Mouse (Mus musculus): ENCODE measurements at regions not wholly inside any gene's neighbourhood (a gene's known extent, or its start where the extent isn't known, plus 50 kb on each side); places are given as distances from the start of the nearest gene placed in this dataset.

DNA sequence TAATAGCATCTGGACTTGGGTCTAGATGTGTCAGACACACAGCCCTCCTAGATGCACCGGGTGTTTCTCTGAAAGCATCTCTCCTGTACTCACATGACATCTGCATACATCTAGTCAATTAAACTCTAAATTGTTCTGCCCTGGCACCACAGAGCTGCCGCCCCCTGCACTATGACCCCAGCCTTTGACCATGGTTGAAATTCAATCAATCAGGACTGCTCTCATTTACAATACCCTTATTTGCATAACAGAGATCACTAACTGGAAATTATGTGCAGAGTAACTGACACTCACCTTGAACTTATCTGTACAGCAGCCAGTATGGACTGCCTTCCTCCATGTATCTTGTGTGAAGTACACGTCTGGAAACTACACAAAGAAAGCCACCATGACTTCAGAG, 193.5 kb upstream of the Arpp21 start:
- no peak overlapping the region for H3K4me3 ChIP-seq (replicated peaks)
- no peaks in the 10 kb centered on the region for H3K27me3 ChIP-seq
- ATAC-seq: no peak
- no peak overlapping the region for H3K27ac ChIP-seq
- no peak overlapping the region for H3K4me2 ChIP-seq (replicated peaks)
- no peak overlapping the region for H3K9ac ChIP-seq (replicated peaks)
- no peaks in the 10 kb centered on the region for H3K4me1 ChIP-seq (replicated peaks)
- H3K9me3 ChIP-seq: no peaks in the 10 kb centered on the region
- no peaks in the 10 kb centered on the region for H3K36me3 ChIP-seq
- 69% methylated on average over 3 of the region's 3 CpGs for WGBS

DNA sequence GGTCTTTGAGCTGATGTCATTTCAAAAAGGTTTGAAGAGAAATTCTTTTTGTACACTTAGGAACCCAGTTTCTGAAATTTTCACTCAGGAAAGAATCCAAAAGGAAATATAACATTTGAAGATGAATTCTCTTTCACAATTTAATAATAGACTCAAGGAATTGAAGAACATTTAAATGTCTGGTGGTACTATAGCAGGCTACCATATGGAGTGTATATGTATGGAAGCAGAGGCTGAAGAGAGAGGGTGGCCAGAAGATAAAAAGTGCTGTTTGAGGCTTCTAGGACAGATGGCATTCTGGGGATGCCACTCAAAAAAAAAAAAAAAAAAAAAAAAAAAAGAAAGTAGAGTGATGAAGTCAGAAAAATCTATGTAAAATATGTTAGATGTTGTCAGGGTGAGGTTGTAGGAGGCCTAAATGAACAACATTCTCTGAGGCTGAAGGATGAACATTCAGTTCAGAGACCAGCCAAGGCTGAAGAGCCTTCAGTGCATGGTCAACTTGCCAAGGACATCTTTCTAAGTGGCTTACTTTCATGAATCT, 170.1 kb upstream of the Arpp21 start:
- no peaks in the 10 kb centered on the region for H3K27me3 ChIP-seq
- H3K9ac ChIP-seq (replicated peaks): no peak overlapping the region
- H3K4me3 ChIP-seq (replicated peaks): no peak overlapping the region
- H3K4me2 ChIP-seq (replicated peaks): no peak overlapping the region
- H3K27ac ChIP-seq: no peak overlapping the region
- no peaks in the 10 kb centered on the region for H3K36me3 ChIP-seq
- no peak for ATAC-seq
- no peaks in the 10 kb centered on the region for H3K4me1 ChIP-seq (replicated peaks)
- no peaks in the 10 kb centered on the region for H3K9me3 ChIP-seq

DNA sequence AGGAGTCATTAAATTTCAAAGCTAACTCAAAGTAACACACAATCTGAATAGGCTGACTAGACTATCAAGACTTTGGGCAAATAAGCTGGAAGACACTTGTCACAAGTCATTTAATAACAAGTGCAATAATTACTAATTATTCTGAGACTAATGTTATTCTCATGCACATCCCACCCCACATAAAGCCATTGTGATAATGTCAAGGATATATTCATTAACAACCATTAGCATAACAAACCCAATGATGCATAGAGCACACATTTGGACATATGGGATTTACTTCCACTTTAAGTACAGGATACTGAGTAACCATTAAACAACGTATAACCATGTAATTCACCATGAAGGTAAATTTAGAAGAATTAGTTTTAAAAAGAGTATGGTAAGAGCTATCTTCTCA, 135.0 kb upstream of the Arpp21 start:
- H3K4me2 ChIP-seq (replicated peaks): no peak overlapping the region
- 61% methylated on average over 1 of the region's 1 CpGs for WGBS
- no peaks in the 10 kb centered on the region for H3K36me3 ChIP-seq
- no peak for ATAC-seq
- no peaks in the 10 kb centered on the region for H3K9me3 ChIP-seq
- H3K4me1 ChIP-seq (replicated peaks): no peaks in the 10 kb centered on the region
- no peak overlapping the region for H3K4me3 ChIP-seq (replicated peaks)
- no peaks in the 10 kb centered on the region for H3K27me3 ChIP-seq
- no peak overlapping the region for H3K27ac ChIP-seq
- H3K9ac ChIP-seq (replicated peaks): no peak overlapping the region

DNA sequence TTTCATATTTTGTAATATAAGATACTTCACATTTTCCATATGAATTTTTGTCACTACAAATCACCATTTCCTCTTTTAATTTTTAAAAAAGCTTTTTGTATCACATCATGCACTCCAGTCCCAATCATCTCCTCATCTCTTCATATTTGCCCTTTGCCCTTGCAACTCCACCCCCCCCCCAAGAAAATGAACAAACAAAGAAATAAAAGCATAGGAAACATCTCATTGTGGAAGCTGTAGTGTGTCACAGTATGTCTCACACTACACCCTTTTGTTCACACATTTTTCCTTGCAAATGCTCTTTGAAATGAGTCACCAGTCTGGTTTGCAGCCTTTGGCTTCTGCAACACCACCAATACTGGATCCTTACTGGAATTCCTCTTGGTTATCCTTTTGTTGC, 131.6 kb upstream of the Arpp21 start:
- H3K36me3 ChIP-seq: no peaks in the 10 kb centered on the region
- no peaks in the 10 kb centered on the region for H3K27me3 ChIP-seq
- no peak overlapping the region for H3K4me2 ChIP-seq (replicated peaks)
- ATAC-seq: no peak
- H3K27ac ChIP-seq: no peak overlapping the region
- no peaks in the 10 kb centered on the region for H3K9me3 ChIP-seq
- H3K4me3 ChIP-seq (replicated peaks): no peak overlapping the region
- H3K9ac ChIP-seq (replicated peaks): no peak overlapping the region
- H3K4me1 ChIP-seq (replicated peaks): no peaks in the 10 kb centered on the region

DNA sequence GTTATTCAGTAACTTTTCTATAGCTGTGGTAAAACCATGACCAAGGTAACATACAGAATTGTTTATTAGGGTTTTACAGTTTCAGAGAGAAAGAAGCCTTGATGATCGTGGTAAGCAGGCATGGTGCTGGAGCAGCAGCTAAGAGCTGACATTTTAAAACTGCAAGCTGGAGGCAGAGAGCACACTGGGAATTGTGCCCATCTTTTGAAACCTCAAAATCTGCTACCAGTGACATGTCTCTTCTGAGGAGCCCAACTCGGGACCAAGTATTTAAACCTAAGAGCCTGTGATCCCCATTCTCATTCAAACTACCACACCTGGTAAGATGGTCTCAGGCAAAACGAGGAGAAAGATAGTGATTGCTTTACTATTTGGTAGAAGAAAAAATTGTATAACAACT, 125.6 kb upstream of the Arpp21 start:
- 84% methylated on average over 3 of the region's 3 CpGs for WGBS
- H3K9me3 ChIP-seq: no peaks in the 10 kb centered on the region
- no peaks in the 10 kb centered on the region for H3K27me3 ChIP-seq
- peaks cover 12% of the 10 kb centered on the region for H3K4me1 ChIP-seq (replicated peaks)
- no peak overlapping the region for H3K4me2 ChIP-seq (replicated peaks)
- H3K9ac ChIP-seq (replicated peaks): no peak overlapping the region
- no peak overlapping the region for H3K4me3 ChIP-seq (replicated peaks)
- H3K27ac ChIP-seq: no peak overlapping the region
- H3K36me3 ChIP-seq: no peaks in the 10 kb centered on the region
- no peak for ATAC-seq

DNA sequence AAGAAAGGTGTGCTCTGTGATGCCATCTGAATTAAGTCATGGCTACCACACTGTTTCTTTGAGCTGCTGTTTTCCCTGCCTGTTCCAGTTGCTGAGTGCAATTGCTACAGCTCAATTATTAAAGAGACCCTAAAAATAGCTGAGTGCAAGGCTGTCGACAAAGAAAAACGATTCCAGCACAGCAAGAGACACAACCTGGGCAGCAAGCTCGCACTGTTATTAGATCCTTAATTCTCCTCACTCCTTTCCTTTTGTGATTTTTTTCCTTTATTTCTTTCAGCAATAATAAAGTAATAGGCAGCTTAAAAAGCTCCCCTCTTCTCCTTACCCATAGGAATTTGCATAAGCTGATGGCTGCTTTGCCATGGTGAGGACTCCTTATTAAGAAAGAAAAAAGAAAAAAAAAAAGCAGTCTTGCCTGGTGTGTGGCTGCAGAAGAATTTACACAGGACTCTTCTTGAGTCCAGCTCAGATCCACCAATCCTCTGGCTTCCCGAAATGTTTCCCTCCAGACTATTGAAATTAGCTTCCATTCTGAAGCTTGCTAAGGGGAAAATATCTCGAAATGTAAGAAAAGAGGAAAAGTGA, 123.1 kb upstream of the Arpp21 start:
- ATAC-seq: 0 out of 2 replicates have a peak, but pooled peaks have one; percentile 43
- H3K4me1 ChIP-seq (replicated peaks): peaks cover 12% of the 10 kb centered on the region
- H3K27me3 ChIP-seq: no peaks in the 10 kb centered on the region
- peak overlapping the region; percentile 60 for H3K27ac ChIP-seq
- no peaks in the 10 kb centered on the region for H3K9me3 ChIP-seq
- no peaks in the 10 kb centered on the region for H3K36me3 ChIP-seq
- H3K9ac ChIP-seq (replicated peaks): no peak overlapping the region
- WGBS: 29% methylated on average over 5 of the region's 5 CpGs
- H3K4me2 ChIP-seq (replicated peaks): no peak overlapping the region
- no peak overlapping the region for H3K4me3 ChIP-seq (replicated peaks)

DNA sequence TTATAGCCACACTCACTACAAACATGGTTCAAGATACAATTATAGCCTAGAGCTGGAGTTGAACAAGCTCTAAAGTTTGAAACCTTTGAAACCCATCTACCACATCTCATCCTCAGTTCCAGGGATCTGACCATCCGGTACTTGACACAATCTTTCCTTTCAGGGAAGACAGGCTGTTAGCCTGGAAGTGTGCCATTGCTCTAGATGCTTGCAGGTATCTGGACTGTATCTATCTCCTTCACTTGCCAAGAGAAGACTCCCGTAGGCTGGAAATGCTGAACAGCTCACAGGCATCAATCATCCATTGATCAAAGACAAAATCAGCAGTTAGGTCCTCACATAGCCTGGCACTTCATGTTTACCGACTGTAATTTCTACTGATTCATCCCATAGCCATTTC, 117.5 kb upstream of the Arpp21 start:
- Histone ChIP-seq H3K9ac (replicated peaks) (no peak overlapping the region), H3K36me3 (no peaks in the 10 kb centered on the region), H3K9me3 (no peaks in the 10 kb centered on the region), H3K27me3 (no peaks in the 10 kb centered on the region), H3K4me3 (replicated peaks) (no peak overlapping the region), H3K4me1 (replicated peaks) (0 out of 2 replicates have a peak, but pooled peaks cover 1% of the 10 kb centered on the region), H3K4me2 (replicated peaks) (no peak overlapping the region), H3K27ac (no peak overlapping the region)
- WGBS: 89% methylated on average over 3 of the region's 3 CpGs
- no peak for ATAC-seq

DNA sequence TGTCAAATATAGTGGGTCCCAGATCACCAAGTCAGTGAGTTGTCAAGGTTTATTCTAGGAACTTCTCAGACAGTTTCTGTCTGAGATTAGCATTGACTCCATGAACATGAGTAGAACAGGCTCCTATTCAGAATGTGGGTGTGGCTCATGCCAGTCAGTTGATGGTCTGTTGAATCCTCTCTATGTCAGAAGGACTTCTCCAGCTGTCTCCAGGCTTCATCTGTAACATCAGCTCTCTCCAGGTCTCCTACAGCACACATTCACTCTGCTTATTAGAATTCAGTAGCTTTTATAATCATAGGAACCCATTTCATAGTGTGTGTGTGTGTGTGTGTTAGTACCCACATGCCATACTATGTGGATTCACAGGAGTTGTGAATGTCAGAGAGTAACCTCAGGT, 113.2 kb upstream of the Arpp21 start:
- Histone ChIP-seq H3K9me3 (no peaks in the 10 kb centered on the region), H3K4me2 (replicated peaks) (no peak overlapping the region), H3K36me3 (no peaks in the 10 kb centered on the region), H3K4me1 (replicated peaks) (no peaks in the 10 kb centered on the region), H3K27ac (no peak overlapping the region), H3K9ac (replicated peaks) (no peak overlapping the region), H3K27me3 (no peaks in the 10 kb centered on the region), H3K4me3 (replicated peaks) (no peak overlapping the region)
- ATAC-seq: no peak

DNA sequence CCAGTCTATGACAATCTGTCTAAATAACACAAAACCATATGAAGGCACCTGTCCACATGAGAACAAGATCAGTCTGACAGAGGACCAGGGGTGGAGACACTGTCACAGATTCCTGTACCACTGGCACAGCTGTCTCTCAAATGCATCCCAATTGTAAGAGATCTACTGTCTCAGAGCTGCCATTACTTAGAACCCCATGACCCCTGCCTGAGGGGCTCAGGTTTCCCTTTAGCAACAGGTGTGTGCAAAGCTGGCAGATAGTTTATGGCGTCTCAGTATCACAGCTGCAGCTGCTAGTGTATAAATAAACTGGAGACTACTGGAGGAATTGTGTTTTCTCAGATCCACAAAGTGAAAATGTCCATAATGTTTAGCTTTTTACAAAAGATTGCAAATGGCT, 109.1 kb upstream of the Arpp21 start:
- Histone ChIP-seq H3K9me3 (no peaks in the 10 kb centered on the region), H3K36me3 (no peaks in the 10 kb centered on the region), H3K27me3 (no peaks in the 10 kb centered on the region), H3K4me3 (replicated peaks) (no peak overlapping the region), H3K4me1 (replicated peaks) (no peaks in the 10 kb centered on the region), H3K4me2 (replicated peaks) (no peak overlapping the region), H3K27ac (no peak overlapping the region), H3K9ac (replicated peaks) (no peak overlapping the region)
- ATAC-seq: no peak
- WGBS: 80% methylated on average over 1 of the region's 1 CpGs

DNA sequence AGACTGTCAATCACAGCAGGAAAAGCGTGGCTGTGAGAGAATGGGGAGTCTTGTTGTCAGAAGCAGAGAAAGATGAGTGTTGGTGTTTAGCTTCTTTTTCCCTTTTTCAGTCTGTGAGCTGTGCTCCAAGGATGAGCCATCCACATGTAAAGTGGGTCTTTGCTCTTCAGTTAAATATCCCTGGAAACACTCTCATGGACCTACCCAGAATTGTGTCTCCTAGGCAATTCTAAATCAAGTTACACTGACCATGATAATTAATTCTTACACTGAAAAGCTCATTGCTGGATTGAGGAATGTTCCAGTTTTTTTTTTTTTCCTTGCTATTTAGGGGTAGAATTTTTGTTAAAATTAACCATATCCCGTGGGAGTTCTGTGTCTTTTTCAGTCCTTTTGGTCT, 104.6 kb upstream of the Arpp21 start:
- H3K27me3 ChIP-seq: no peaks in the 10 kb centered on the region
- ATAC-seq: no peak

DNA sequence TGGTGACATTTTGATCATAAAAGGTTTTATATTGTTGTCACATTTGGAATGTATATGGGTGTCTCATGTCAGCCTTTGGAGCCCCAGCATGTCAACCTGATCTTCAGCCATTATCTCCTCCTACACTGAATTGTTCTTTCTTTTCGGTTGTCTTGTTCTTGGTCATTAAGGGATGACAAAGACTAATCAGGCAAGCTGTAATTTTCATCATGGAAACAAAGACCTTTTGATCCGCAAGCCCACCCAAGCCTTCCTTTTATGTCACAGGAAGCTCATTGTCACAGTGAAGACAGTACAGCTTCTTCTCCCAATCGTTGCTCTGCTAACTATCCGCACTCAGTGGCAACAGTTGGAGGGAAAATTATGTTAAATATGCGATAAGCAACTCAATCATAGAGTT, 84.3 kb upstream of the Arpp21 start:
- 71% methylated on average over 5 of the region's 5 CpGs for WGBS
- Histone ChIP-seq H3K4me2 (replicated peaks) (no peak overlapping the region), H3K4me3 (replicated peaks) (no peak overlapping the region), H3K27me3 (no peaks in the 10 kb centered on the region), H3K9ac (replicated peaks) (no peak overlapping the region), H3K27ac (no peak overlapping the region), H3K36me3 (no peaks in the 10 kb centered on the region), H3K4me1 (replicated peaks) (no peaks in the 10 kb centered on the region), H3K9me3 (no peaks in the 10 kb centered on the region)
- no peak for ATAC-seq

More for the DNA sequence above, 104.6 kb upstream of the Arpp21 start:
- H3K36me3 ChIP-seq: no peaks in the 10 kb centered on the region
- no peak overlapping the region for H3K27ac ChIP-seq
- no peak overlapping the region for H3K4me2 ChIP-seq (replicated peaks)
- no peak overlapping the region for H3K4me3 ChIP-seq (replicated peaks)
- H3K9me3 ChIP-seq: no peaks in the 10 kb centered on the region
- no peaks in the 10 kb centered on the region for H3K4me1 ChIP-seq (replicated peaks)
- H3K9ac ChIP-seq (replicated peaks): no peak overlapping the region
- WGBS: 74% methylated on average over 2 of the region's 2 CpGs

DNA sequence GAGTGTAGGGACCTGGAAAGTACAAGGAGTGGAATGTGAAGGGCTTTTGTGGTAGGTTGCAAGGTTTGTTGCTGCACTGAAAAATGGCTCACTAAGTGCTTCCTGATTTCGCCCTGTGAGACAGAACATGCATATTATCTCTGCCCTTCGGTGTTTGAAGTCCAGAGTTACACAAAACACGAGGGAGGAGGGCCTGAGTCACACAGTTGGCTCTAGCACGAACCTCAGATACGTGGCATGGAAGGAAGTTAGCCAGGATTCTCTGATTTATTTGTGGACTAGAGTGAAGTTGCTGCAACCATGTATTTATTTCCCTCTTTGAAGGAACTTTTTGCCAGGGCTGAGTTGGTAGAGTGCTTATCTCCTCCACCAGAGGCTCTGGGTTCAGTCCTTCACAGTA, 73.2 kb upstream of the Arpp21 start:
- Histone ChIP-seq H3K4me1 (replicated peaks) (no peaks in the 10 kb centered on the region), H3K36me3 (no peaks in the 10 kb centered on the region), H3K9me3 (no peaks in the 10 kb centered on the region), H3K27me3 (no peaks in the 10 kb centered on the region), H3K27ac (no peak overlapping the region), H3K4me3 (replicated peaks) (no peak overlapping the region), H3K9ac (replicated peaks) (no peak overlapping the region), H3K4me2 (replicated peaks) (no peak overlapping the region)
- ATAC-seq: no peak
- WGBS: 82% methylated on average over 5 of the region's 5 CpGs

DNA sequence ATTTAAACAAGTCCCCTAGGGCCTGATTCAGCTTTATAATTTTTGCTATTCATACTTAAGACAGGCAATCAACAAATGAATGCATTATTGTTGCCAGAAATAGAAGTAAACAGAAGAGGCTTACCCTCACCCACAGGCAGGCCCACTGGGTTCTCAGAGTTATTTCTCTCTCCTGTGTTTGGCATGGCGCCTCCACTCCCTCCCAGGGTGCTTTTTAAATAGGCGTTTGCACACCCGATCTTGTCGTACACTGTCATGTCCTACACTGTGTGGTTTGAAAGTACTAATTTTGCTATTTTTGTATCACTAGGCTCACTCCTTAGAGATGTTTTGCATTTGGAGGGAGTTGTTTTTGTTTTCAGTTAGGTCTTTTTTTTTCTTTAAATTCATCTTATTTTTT, 72.1 kb upstream of the Arpp21 start:
- Histone ChIP-seq H3K9me3 (no peaks in the 10 kb centered on the region), H3K4me2 (replicated peaks) (no peak overlapping the region), H3K36me3 (no peaks in the 10 kb centered on the region), H3K4me1 (replicated peaks) (no peaks in the 10 kb centered on the region), H3K4me3 (replicated peaks) (no peak overlapping the region), H3K27me3 (no peaks in the 10 kb centered on the region), H3K27ac (no peak overlapping the region), H3K9ac (replicated peaks) (no peak overlapping the region)
- no peak for ATAC-seq
- 78% methylated on average over 4 of the region's 4 CpGs for WGBS
